Mouse (Mus musculus): ENCODE data around the gene Olfr56. TPM values are rescaled to one million over a fixed set of nuclear protein-coding genes. Genes with fewer than 3 reads are reported as not detected.

Gene Olfr56
- polyA plus RNA-seq, 1 experiment from 2014 or later: 0.15 TPM

- Histone ChIP-seq H3K27ac (replicated peaks) (no peak overlapping the region), H3K4me3 (ENCODE audit: low read depth, low read length) (no peak overlapping the region), H3K4me1 (replicated peaks; ENCODE audit: control insufficient read depth, insufficient read depth) (no peaks in the 10 kb centered on the region), H3K9me3 (ENCODE audit: control insufficient read depth, low read length) (no peaks in the 10 kb centered on the region), H3K27me3 (ENCODE audit: control insufficient read depth, insufficient read depth, low read length) (no peaks in the 10 kb centered on the region), H3K9ac (ENCODE audit: low read length) (no peak overlapping the region), H3K4me2 (replicated peaks; ENCODE audit: low read depth) (no peak overlapping the region), H3K36me3 (ENCODE audit: control insufficient read depth, insufficient read depth, low read length) (no peaks in the 10 kb centered on the region)
- TF ChIP-seq EP300 (optimal IDR thresholded peaks at IDR 0.05) (no peak), CTCF (IDR thresholded peaks at IDR 0.05; ENCODE audit: low read depth) (no peak)
- no peak for DNase-seq (ENCODE audit: low spot score)
- WGBS: 62% methylated on average over 1 of the region's 1 CpGs
- no peak for ATAC-seq (ENCODE audit: low FRiP score, low TSS enrichment)
Observed at GRCm38 (mm10) chr11:49183172-49183571, 204.5 kb downstream of the Olfr56 start.

Other genes starting within 250 kb of the Olfr56 start
- 524 and 529 TPM in 2 replicates for gene Rack1, start 178.6 kb upstream of the Olfr56 start, polyA plus RNA-seq (2015; fragmentation: Nextera tagmentation; extraction: Ambion mirVana)
- 3.6 and 4.0 TPM in 2 replicates for gene Trim41, start 161.5 kb upstream of the Olfr56 start, polyA plus RNA-seq (2015; fragmentation: Nextera tagmentation; extraction: Ambion mirVana)
- gene Trim7, start 152.7 kb upstream of the Olfr56 start, polyA plus RNA-seq (2015; fragmentation: Nextera tagmentation; extraction: Ambion mirVana): 3.0 and 3.4 TPM in 2 replicates
- gene Gm12184, start 152.2 kb upstream of the Olfr56 start, polyA plus RNA-seq (2015; fragmentation: Nextera tagmentation; extraction: Ambion mirVana): 5.0 and 7.3 TPM in 2 replicates
- 12.8 and 14.4 TPM in 2 replicates for gene Irgm1, start 107.2 kb upstream of the Olfr56 start, polyA plus RNA-seq (2015; fragmentation: Nextera tagmentation; extraction: Ambion mirVana)
- gene Gm5431, start 76.7 kb upstream of the Olfr56 start, polyA plus RNA-seq (2015; fragmentation: Nextera tagmentation; extraction: Ambion mirVana): 0.22 and 0.33 TPM in 2 replicates
- gene Psme2b, start 32.7 kb upstream of the Olfr56 start, polyA plus RNA-seq (2015; fragmentation: Nextera tagmentation; extraction: Ambion mirVana): 4.3 and 4.7 TPM in 2 replicates
- gene 9930111J21Rik1, start 509 bp downstream of the Olfr56 start, polyA plus RNA-seq (2015; fragmentation: Nextera tagmentation; extraction: Ambion mirVana): 0.34 and 0.48 TPM in 2 replicates
- gene Gm12185, start 13.3 kb downstream of the Olfr56 start, polyA plus RNA-seq (2015; fragmentation: Nextera tagmentation; extraction: Ambion mirVana): 0.01 TPM in 1 of 2 replicates, not detected in the other
- gene Tgtp1, start 15.3 kb downstream of the Olfr56 start, polyA plus RNA-seq (2015; fragmentation: Nextera tagmentation; extraction: Ambion mirVana): 3.0 and 3.6 TPM in 2 replicates
- 0.40 and 0.46 TPM in 2 replicates for gene 9930111J21Rik2, start 72.4 kb downstream of the Olfr56 start, polyA plus RNA-seq (2015; fragmentation: Nextera tagmentation; extraction: Ambion mirVana)
- gene Tgtp2, start 85.3 kb downstream of the Olfr56 start, polyA plus RNA-seq (2015; fragmentation: Nextera tagmentation; extraction: Ambion mirVana): 0.69 and 1.2 TPM in 2 replicates
- 10.1 and 12.7 TPM in 2 replicates for gene Ifi47, start 97.7 kb downstream of the Olfr56 start, polyA plus RNA-seq (2015; fragmentation: Nextera tagmentation; extraction: Ambion mirVana)
- 0.11 TPM in 1 of 2 replicates, not detected in the other for gene Olfr1396, start 136.0 kb downstream of the Olfr56 start, polyA plus RNA-seq (2015; fragmentation: Nextera tagmentation; extraction: Ambion mirVana)
- gene Olfr1395, start 163.4 kb downstream of the Olfr56 start, polyA plus RNA-seq (2015; fragmentation: Nextera tagmentation; extraction: Ambion mirVana): not detected in 2 replicates
- not detected in 2 replicates for gene Olfr1394, start 175.5 kb downstream of the Olfr56 start, polyA plus RNA-seq (2015; fragmentation: Nextera tagmentation; extraction: Ambion mirVana)
- 0.31 and 0.44 TPM in 2 replicates for gene Btnl9, start 208.3 kb downstream of the Olfr56 start, polyA plus RNA-seq (2015; fragmentation: Nextera tagmentation; extraction: Ambion mirVana)
- gene Zfp62, start 224.4 kb downstream of the Olfr56 start, polyA plus RNA-seq (2015; fragmentation: Nextera tagmentation; extraction: Ambion mirVana): 9.9 and 10.0 TPM in 2 replicates

All from stomach, postnatal 0 days (tissue).